Mouse (Mus musculus) subcutaneous adipose tissue, adult 2 months (tissue): ENCODE results near the gene Ppp1r3e. TPM values are rescaled to one million over a fixed set of nuclear protein-coding genes. Genes with fewer than 3 reads are reported as not detected.

ENCODE experiments used
- polyA plus RNA-seq: library from polyadenylated mRNA; depleted of rRNA; stranded (reverse); fragments of >200 nt; gene quantifications from 2 replicates; pipeline ENCODE4 v1.2.3, GENCODE M21; 2012; ENCODE audit warnings: low replicate concordance; rRNA removed

The Ppp1r3e gene
- 26.2 and 28.9 TPM in 2 replicates for polyA plus RNA-seq

DNA sequence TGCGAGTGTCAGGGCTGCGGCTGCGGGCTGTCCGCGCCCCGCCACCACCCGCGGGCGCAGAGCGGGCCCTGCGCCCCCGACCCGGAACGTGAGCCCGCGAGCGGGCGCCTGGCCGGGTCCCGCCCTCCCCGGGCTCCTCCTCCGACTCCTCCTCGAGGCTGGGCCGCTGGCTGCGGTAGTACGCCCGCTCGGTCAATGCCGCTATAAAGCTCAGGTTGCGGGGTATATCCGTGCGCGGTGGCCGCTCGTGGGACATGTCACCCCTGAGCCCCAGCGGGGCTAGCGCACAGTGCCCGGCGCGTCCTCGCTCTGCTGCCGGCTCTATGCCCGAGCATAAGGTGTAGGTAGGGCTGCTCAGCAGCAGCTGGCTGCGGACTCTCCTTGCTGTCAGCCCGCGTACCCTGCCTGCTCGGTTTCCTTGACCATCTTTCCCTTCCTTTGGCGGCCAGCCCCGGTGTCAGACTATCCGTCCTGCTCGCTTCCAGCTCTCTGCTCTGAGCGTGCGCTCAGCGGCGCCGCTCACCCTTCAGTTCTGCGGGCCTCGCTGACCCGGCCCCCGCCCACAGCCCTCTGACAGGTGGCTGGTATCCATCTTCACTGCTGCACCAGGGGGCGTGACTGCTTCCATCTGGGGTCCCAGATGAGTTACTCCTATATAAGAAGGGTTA, at the start of gene Ppp1r3e:
Ppp1r3e (minus strand) TSS at position 503 of the 668 bp plus-strand sequence.

DNA sequence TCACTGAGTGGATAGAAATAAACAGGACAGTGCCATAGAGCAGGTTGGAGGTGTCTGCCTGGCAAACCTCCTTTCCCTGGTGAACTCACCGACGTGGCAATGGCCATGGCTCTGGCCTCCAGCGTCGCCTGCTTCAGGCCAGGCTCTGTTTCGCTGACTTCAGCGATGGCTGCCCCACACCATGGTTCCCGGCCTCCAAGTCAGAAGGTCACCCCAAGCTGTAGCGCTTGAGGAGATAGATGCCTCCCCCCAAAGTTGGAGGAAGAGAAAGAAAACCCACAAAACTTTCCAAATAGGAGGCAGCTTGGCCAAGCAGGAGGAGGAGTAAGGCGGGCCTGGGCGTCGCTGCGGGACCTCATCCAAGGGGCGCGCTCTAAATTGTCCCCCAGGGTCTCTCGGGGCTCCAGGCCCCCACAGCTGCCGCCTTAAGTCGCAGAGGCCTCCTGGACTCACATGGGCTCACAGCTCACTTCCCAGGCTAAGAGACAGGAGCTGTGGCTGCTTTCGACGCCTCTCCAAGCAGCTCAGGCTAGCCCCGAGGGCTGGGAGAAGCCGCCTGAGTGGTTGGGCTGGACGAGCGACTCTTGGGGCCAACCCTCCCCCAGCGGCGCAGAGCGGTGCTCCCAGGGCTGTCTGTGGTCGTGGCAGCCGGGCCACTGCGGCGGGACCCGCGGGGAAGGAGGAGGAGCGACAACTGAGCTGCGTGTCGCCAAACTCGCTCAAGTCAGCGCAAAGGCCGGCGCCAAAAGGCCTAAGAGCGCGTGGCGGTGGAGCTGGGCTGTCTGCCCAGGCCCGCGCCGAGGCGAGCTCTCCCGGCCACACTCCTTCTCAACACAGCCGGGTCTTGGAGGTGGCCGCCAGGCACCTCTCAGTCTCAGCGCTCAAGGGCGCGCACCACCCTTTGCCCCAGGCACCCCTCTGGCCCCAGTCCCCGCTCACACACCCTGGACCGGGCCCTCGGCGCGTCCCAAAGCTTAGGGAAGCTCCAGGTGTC, 48.3 kb upstream of the Ppp1r3e start, which contains the start of gene Efs:
Efs (minus strand) TSS at position 778 of the 994 bp plus-strand sequence.

DNA sequence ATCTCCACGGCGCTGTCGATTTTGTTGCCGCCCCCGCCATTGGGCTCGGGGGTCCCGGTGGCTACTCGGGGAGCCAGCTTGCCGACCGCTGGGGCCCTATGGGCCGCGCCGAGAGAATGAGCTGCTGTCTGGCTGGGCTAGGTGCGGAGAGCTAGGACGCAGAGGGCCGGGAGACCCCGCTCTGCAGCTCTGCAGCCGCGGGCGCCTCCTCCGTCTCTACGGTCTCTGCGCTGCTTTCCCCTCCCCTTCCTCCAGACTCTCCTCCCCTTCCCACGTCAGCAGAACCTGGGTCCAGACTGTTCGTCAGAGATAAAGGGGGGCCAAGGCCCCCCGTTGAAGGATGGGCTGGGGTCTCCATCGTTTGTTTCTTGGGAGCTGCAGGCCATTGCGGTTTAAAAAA, 35.5 kb upstream of the Ppp1r3e start, which contains the start of gene Slc22a17:
Slc22a17 (minus strand) TSS at position 247 of the 400 bp plus-strand sequence.

DNA sequence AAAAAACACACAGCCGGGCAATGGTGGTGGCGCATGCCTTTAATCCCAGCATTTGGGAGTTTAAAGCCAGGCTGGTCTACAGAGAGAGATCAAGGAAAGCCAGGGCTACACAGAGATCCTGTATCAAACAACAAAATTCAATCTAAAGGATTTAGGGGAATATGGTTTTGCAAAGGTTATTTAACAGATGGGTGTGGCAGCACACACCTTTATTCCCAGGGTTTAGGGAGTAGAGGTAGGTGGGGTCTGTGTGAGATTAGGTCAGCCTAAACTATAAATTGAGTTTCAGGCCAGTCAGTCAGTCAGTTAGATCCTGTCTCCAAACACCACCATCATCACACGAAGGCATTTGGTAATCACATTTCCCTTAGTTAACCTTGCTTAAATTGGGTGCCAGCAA, 14.8 kb upstream of the Ppp1r3e start, which contains the start of gene Pabpn1:
Pabpn1 (plus strand) TSS at position 301 of the 400 bp plus-strand sequence.

DNA sequence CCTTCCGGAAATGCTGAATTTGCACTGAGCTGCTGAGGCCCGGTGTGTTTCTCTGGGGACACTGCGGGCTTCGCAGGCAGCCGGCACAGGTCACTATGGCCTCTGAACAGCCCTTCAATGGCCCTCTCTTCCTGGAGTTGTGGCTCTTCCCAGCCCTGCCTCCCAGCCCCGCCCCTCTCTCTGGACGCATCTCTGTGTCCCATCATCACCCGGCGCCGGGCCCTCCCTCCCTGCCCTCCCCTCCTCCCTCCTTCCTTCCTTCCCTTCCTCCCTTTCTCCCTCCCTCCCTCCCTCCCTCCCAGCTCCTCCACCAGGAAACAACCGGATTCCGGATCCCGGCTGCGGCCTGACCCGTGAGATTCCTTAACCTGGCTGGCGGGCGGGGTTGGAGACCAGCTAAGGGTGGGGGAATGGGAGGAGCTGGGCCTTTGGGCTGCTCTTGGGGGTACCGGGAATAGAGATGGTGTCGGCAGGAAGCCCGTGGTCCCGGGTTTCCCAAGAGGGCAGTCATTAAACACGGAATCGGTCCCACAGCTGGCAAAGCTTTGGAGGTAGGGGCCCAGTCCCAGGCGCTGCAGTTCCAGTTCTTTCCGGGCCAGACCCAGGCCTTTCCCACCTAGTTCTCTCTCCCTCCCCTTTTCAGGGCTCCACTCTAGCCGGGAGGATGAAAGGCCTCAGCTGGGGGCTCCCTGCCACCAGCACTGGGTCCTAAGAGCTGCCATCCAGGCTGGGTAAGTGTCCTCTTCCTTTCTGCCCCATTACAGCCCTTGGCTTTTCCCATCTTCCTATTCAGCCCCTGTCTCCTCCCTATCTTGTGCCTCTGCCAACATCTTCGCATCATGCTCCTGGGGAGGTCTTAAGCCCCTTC, 6.0 kb upstream of the Ppp1r3e start, which contains the start of the genes Bcl2l2 and Gm20521:
Bcl2l2 (plus strand) TSS at position 224 of the 868 bp plus-strand sequence.
Gm20521 (plus strand) TSS at position 288 of the 868 bp plus-strand sequence.

DNA sequence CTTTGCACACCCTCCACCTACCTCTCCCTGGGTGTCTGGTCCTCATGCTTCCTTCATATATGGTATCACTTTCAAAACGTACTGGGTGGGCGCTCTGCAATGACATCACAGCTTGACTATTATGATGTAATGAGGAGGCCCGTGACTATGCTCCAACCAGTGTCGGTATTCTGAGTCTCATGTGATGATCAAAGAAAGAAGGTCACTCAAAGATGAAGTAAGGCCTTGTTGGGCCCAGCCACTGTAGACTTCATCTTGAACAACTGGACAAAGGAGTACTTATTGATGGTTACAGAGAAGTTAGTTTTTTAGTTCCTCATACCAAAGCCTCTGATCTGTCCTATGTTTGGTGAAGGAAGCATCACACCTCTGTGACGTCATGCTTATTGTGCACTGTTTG, 6.5 kb downstream of the Ppp1r3e start, which contains the start of gene Homez:
Homez (minus strand) TSS at position 101 of the 400 bp plus-strand sequence.

Other genes with a start within 250 kb of the Ppp1r3e start
- not detected in 2 replicates for gene Gm17606, start 236.6 kb downstream of the Ppp1r3e start, polyA plus RNA-seq
- gene Cdh24, start 236.2 kb downstream of the Ppp1r3e start, polyA plus RNA-seq, result 1.6 and 12.2 TPM in 2 replicates
- 56.7 and 62.0 TPM in 2 replicates for gene 1700123O20Rik, start 191.3 kb downstream of the Ppp1r3e start, polyA plus RNA-seq
- 82.9 and 163 TPM in 2 replicates for gene Acin1, start 190.6 kb downstream of the Ppp1r3e start, polyA plus RNA-seq
- gene Gm29776, start 178.7 kb downstream of the Ppp1r3e start, polyA plus RNA-seq, result 0.18 and 0.30 TPM in 2 replicates
- 0.87 and 5.4 TPM in 2 replicates for gene Cebpe, start 165.4 kb downstream of the Ppp1r3e start, polyA plus RNA-seq
- 23.8 and 80.1 TPM in 2 replicates for gene Slc7a8, start 95.6 kb downstream of the Ppp1r3e start, polyA plus RNA-seq
- gene Rnf212b, start 63.4 kb downstream of the Ppp1r3e start, polyA plus RNA-seq, result 0.14 TPM in 1 of 2 replicates, not detected in the other
- gene Homez, start 6.6 kb downstream of the Ppp1r3e start, polyA plus RNA-seq, result 7.0 and 8.3 TPM in 2 replicates
- 69.8 and 79.4 TPM in 2 replicates for gene Bcl2l2, start 5.8 kb upstream of the Ppp1r3e start, polyA plus RNA-seq
- gene Gm20521, start 5.9 kb upstream of the Ppp1r3e start, polyA plus RNA-seq, result 3.5 TPM in 1 of 2 replicates, not detected in the other
- 151 and 188 TPM in 2 replicates for gene Pabpn1, start 14.9 kb upstream of the Ppp1r3e start, polyA plus RNA-seq
- gene Slc22a17, start 35.6 kb upstream of the Ppp1r3e start, polyA plus RNA-seq, result 69.2 and 135 TPM in 2 replicates
- gene Efs, start 48.6 kb upstream of the Ppp1r3e start, polyA plus RNA-seq, result 27.8 and 56.0 TPM in 2 replicates
- gene Il25, start 55.1 kb upstream of the Ppp1r3e start, polyA plus RNA-seq, result not detected in 2 replicates
- 1.2 and 2.3 TPM in 2 replicates for gene Cmtm5, start 58.7 kb upstream of the Ppp1r3e start, polyA plus RNA-seq
- 0.37 TPM in 1 of 2 replicates, not detected in the other for gene Myh6, start 89.4 kb upstream of the Ppp1r3e start, polyA plus RNA-seq
- not detected in 2 replicates for gene Gm17428, start 99.4 kb upstream of the Ppp1r3e start, polyA plus RNA-seq
- 0.03 TPM in 1 of 2 replicates, not detected in the other for gene Myh7, start 117.1 kb upstream of the Ppp1r3e start, polyA plus RNA-seq
- 14.0 and 16.3 TPM in 2 replicates for gene Ngdn, start 137.9 kb upstream of the Ppp1r3e start, polyA plus RNA-seq
- gene Zfhx2, start 214.8 kb upstream of the Ppp1r3e start, polyA plus RNA-seq, result 0.57 and 1.7 TPM in 2 replicates
- 9.1 and 14.5 TPM in 2 replicates for gene Thtpa, start 217.2 kb upstream of the Ppp1r3e start, polyA plus RNA-seq
- gene Ap1g2, start 229.0 kb upstream of the Ppp1r3e start, polyA plus RNA-seq, result 39.1 and 40.8 TPM in 2 replicates
- gene Jph4, start 239.4 kb upstream of the Ppp1r3e start, polyA plus RNA-seq, result 0.60 and 9.7 TPM in 2 replicates